Comparison of ENCODE assay signal across 12 mouse cellular contexts in genomic region chr14:122243874-122244273, GRCm38 (mm10).
"Had no signal": no experiment of that assay in that cellular context is flagged by ENCODE, and none has a peak within 500 bp of the region (broad histone marks: within the 10 kb centered on the region; RNA-seq: fewer than 3 reads in every experiment).

No protein-coding gene starts in this region.

- H3K36me3 ChIP-seq: limb, embryonic 12.5 days; limb, embryonic 15.5 days had no signal

- ATAC-seq: liver, postnatal 0 days; lung, postnatal 0 days had no signal

- H3K9me3 ChIP-seq: limb, embryonic 12.5 days; limb, embryonic 15.5 days; megakaryocyte, embryonic 14.5 days had no signal

- DNase-seq: kidney, adult 2 months; kidney, postnatal 36 days; left cerebral cortex, postnatal 4 days; liver, postnatal 0 days; lung, embryonic 14.5 days; midbrain, embryonic 14.5 days; thymus, adult 2 months; thymus, postnatal 14 days had no signal

- H3K4me3 ChIP-seq: limb, embryonic 12.5 days; limb, embryonic 15.5 days; megakaryocyte, embryonic 14.5 days had no signal
